Comparison of ENCODE assay signal across 9 mouse cellular contexts in genomic region chr11:98295013-98295585, GRCm38 (mm10). TPM values are rescaled to one million over a fixed set of nuclear protein-coding genes. Genes with fewer than 3 reads are reported as not detected.
A peak's percentile ranks its signal among the peaks of the same experiment; 100 is the strongest.
DNase-seq lines count a peak whose midpoint lies in the region; ATAC-seq and TF ChIP-seq lines count a peak whose summit lies in the region.
"Had no signal": no experiment of that assay in that cellular context is flagged by ENCODE, and none has a peak within 500 bp of the region (broad histone marks: within the 10 kb centered on the region; RNA-seq: fewer than 3 reads in every experiment).

No protein-coding gene starts in this region.

- H3K4me1 ChIP-seq in kidney, embryonic 15.5 days = peaks cover 51% of the 10 kb centered on the region
- H3K4me1 ChIP-seq in embryonic fibroblast, embryonic 13.5 days (ENCODE audit: control insufficient read depth, insufficient read depth, low read length) = no peaks in the 10 kb centered on the region
- H3K4me1 ChIP-seq in limb, embryonic 15.5 days = peaks cover 22% of the 10 kb centered on the region

- peak overlapping the region; percentile 79 for H3K4me2 ChIP-seq in kidney, embryonic 15.5 days
- H3K4me2 ChIP-seq in limb, embryonic 15.5 days = peak overlapping the region; percentile 79

- no peak for DNase-seq in kidney, adult 8-10 months
- DNase-seq in MN1 (ENCODE audit: low spot score) = peak; percentile 20
- no peak for DNase-seq in layer of hippocampus, postnatal 14 days (ENCODE audit: low spot score in 2 of 2)
- DNase-seq in urinary bladder, postnatal 25 days (ENCODE audit: low spot score) = no peak
- no peak for DNase-seq in lung, postnatal 14 days

- H3K4me3 ChIP-seq in kidney, embryonic 15.5 days (replicated peaks) = peak overlapping the region; percentile 58
- peak overlapping the region; percentile 59 for H3K4me3 ChIP-seq in embryonic fibroblast, embryonic 13.5 days (ENCODE audit: insufficient read depth, low read length)
- peak overlapping the region; percentile 68 for H3K4me3 ChIP-seq in limb, embryonic 15.5 days

- peaks cover 46% of the 10 kb centered on the region for H3K27me3 ChIP-seq in kidney, embryonic 15.5 days
- peaks cover 56% of the 10 kb centered on the region for H3K27me3 ChIP-seq in limb, embryonic 15.5 days

- no peak for TF ChIP-seq CTCF in embryonic fibroblast, embryonic 13.5 days (IDR thresholded peaks at IDR 0.05; ENCODE audit: borderline replicate concordance, insufficient read depth, low read length)

- no peak for ATAC-seq in kidney, embryonic 15.5 days (replicated peaks; ENCODE audit: low FRiP score)
- no peak for ATAC-seq in limb, embryonic 15.5 days (ENCODE audit: insufficient number of reproducible peaks, low FRiP score, low TSS enrichment, low read depth)

- peak overlapping the region; percentile 64 for H3K9ac ChIP-seq in kidney, embryonic 15.5 days
- peak overlapping the region; percentile 38 for H3K9ac ChIP-seq in limb, embryonic 15.5 days

- H3K27ac ChIP-seq in kidney, embryonic 15.5 days = no peak overlapping the region
- H3K27ac ChIP-seq in embryonic fibroblast, embryonic 13.5 days (ENCODE audit: insufficient read depth, low read length) = no peak overlapping the region
- no peak overlapping the region for H3K27ac ChIP-seq in limb, embryonic 15.5 days

- H3K36me3 ChIP-seq in kidney, embryonic 15.5 days = no peaks in the 10 kb centered on the region
- no peaks in the 10 kb centered on the region for H3K36me3 ChIP-seq in limb, embryonic 15.5 days

- no peaks in the 10 kb centered on the region for H3K9me3 ChIP-seq in kidney, embryonic 15.5 days (replicated peaks)
- H3K9me3 ChIP-seq in limb, embryonic 15.5 days = no peaks in the 10 kb centered on the region

- WGBS in kidney, embryonic 15.5 days = 6% methylated on average over 9 of the region's 9 CpGs
- 4% methylated on average over 9 of the region's 9 CpGs for WGBS in limb, embryonic 15.5 days

- TF ChIP-seq POLR2A in embryonic fibroblast, embryonic 13.5 days (IDR thresholded peaks at IDR 0.05; ENCODE audit: low read depth, low read length) = no peak

RNA-seq across cellular contexts. Expression of gene Neurod2, which starts 34.3 kb away (rescaled TPM):
- polyA plus RNA-seq in kidney, embryonic 15.5 days (2015; fragmentation: Nextera tagmentation; extraction: Ambion mirVana) = not detected in 2 replicates
- not detected in 2 replicates for polyA plus RNA-seq in embryonic fibroblast, embryonic 13.5 days (2011; ENCODE audit: insufficient read length, low read depth, missing spikeins)
- not detected in 2 replicates for polyA plus RNA-seq in limb, embryonic 15.5 days (2015; fragmentation: Nextera tagmentation; extraction: Ambion mirVana)
- 100 to 1,000 TPM; 113 to 124 TPM for total RNA-seq in layer of hippocampus, postnatal 14 days (2021)
- total RNA-seq: adrenal gland, postnatal 36 days had no signal

RNA-seq across cellular contexts. Expression of gene Ppp1r1b, which starts 53.1 kb away (rescaled TPM):
- 2.8 and 6.8 TPM in 2 replicates for polyA plus RNA-seq in kidney, embryonic 15.5 days (2015; fragmentation: Nextera tagmentation; extraction: Ambion mirVana)
- polyA plus RNA-seq in embryonic fibroblast, embryonic 13.5 days (2011; ENCODE audit: insufficient read length, low read depth, missing spikeins) = not detected in 2 replicates
- polyA plus RNA-seq in limb, embryonic 15.5 days (2015; fragmentation: Nextera tagmentation; extraction: Ambion mirVana) = 3.7 and 4.3 TPM in 2 replicates
- total RNA-seq in layer of hippocampus, postnatal 14 days (2021) = 10 to 100 TPM; 33.6 to 46.7 TPM
- total RNA-seq: adrenal gland, postnatal 36 days had no signal
